Mouse (Mus musculus) MEL (cell line): ENCODE results near the gene Cdh13. TPM values are rescaled to one million over a fixed set of nuclear protein-coding genes. Genes with fewer than 3 reads are reported as not detected.

Source experiments
- DNase-seq: peaks from one replicate; pipeline ENCODE4 v3.0.0; 2011; ENCODE audit warnings: low read depth, low spot score
- H3K27ac ChIP-seq: 2 replicates; pipeline ENCODE4 v1.5.1; 2012; ENCODE audit warnings: low read depth, mild to moderate bottlenecking, control low read depth, low read length, moderate library complexity; ENCODE audit not compliant: control insufficient read depth
- H3K27me3 ChIP-seq, 2 experiments: fragments of 150-350 bp in 1 of 2; sonication (generic) in 1 of 2; 2 replicates each; pipeline ENCODE4 v1.6.1; 2012; ENCODE audit warnings: low read length in 2 of 2, mild to moderate bottlenecking in 2 of 2, improper control_type of control experiment in 1 of 2, moderate library complexity in 1 of 2; ENCODE audit not compliant: insufficient read depth in 2 of 2, control insufficient read depth in 1 of 2
- H3K36me3 ChIP-seq, 2 experiments: 2 replicates each; pipeline ENCODE4 v1.6.1; 2012 to 2014; ENCODE audit warnings: low read length in 2 of 2, improper control_type of control experiment in 1 of 2, inconsistent platforms in 1 of 2, mild to moderate bottlenecking in 1 of 2; ENCODE audit not compliant: insufficient read depth in 2 of 2, control insufficient read depth in 1 of 2
- H3K4me1 ChIP-seq, 2 experiments: fragments of 150-350 bp in 1 of 2; sonication (generic) in 1 of 2; 2 replicates each; pipeline ENCODE4 v1.6.1; 2012; ENCODE audit warnings: low read length in 2 of 2, improper control_type of control experiment in 1 of 2, mild to moderate bottlenecking in 1 of 2; ENCODE audit not compliant: insufficient read depth in 2 of 2, control insufficient read depth in 1 of 2
- H3K4me3 ChIP-seq, 2 experiments: fragments of 150-350 bp in 1 of 2; sonication (generic) in 1 of 2; 2 replicates each; pipeline ENCODE4 v1.5.1; 2012; ENCODE audit warnings: low read depth in 2 of 2, low read length in 2 of 2, mild to moderate bottlenecking in 2 of 2, moderate library complexity in 2 of 2, control low read depth in 1 of 2, improper control_type of control experiment in 1 of 2; ENCODE audit not compliant: control insufficient read depth in 1 of 2, insufficient read depth in 1 of 2
- H3K79me2 ChIP-seq: 2 replicates; pipeline ENCODE4 v1.6.1; 2012; ENCODE audit warnings: mild to moderate bottlenecking, low read length, moderate library complexity; ENCODE audit not compliant: control insufficient read depth, poor library complexity, insufficient read depth
- H3K9ac ChIP-seq: 2 replicates; pipeline ENCODE4 v1.6.1; 2012; ENCODE audit warnings: low read depth, mild to moderate bottlenecking, control low read depth, low read length, moderate library complexity; ENCODE audit not compliant: control insufficient read depth, poor library complexity, severe bottlenecking
- H3K9me3 ChIP-seq: fragments of 150-350 bp; sonication (generic); replicated peaks from 2 replicates; pipeline ENCODE4 v1.6.1; 2012; ENCODE audit warnings: mild to moderate bottlenecking, low read length, improper control_type of control experiment, moderate library complexity; ENCODE audit not compliant: insufficient read depth
- BHLHE40 ChIP-seq: IDR thresholded peaks from 2 replicates; pipeline ENCODE4 v1.6.1; 2012; ENCODE audit warnings: low read depth, mild to moderate bottlenecking, inconsistent platforms, low read length, improper control_type of control experiment, borderline replicate concordance
- CHD1 ChIP-seq: IDR thresholded peaks from 2 replicates; pipeline ENCODE4 v1.6.1; 2012; ENCODE audit warnings: low read depth, mild to moderate bottlenecking, inconsistent platforms, low read length, improper control_type of control experiment
- CHD2 ChIP-seq: IDR thresholded peaks from 2 replicates; pipeline ENCODE4 v1.6.1; 2011; ENCODE audit warnings: low read length, improper control_type of control experiment
- CTCF ChIP-seq, 3 experiments: IDR thresholded peaks in 2 of 3; conservative IDR thresholded peaks in 1 of 3; 2 replicates each; pipeline ENCODE4 v1.5.1; 2011 to 2012; ENCODE audit warnings: low read length in 3 of 3, low read depth in 2 of 3, mild to moderate bottlenecking in 2 of 3, improper control_type of control experiment in 1 of 3, inconsistent platforms in 1 of 3, mixed read lengths in 1 of 3, moderate library complexity in 1 of 3; ENCODE audit not compliant: control insufficient read depth in 1 of 3, insufficient read depth in 1 of 3, poor library complexity in 1 of 3, severe bottlenecking in 1 of 3
- ELF1 ChIP-seq: IDR thresholded peaks from 2 replicates; pipeline ENCODE4 v1.6.1; 2014; ENCODE audit warnings: low read depth, mild to moderate bottlenecking, inconsistent platforms, low read length, improper control_type of control experiment, moderate library complexity
- ETS1 ChIP-seq: IDR thresholded peaks from 2 replicates; pipeline ENCODE4 v1.6.1; 2012; ENCODE audit warnings: low read depth, mild to moderate bottlenecking, inconsistent platforms, low read length, improper control_type of control experiment, moderate library complexity
- GABPA ChIP-seq: IDR thresholded peaks from 2 replicates; pipeline ENCODE4 v1.6.1; 2012; ENCODE audit warnings: low read depth, mild to moderate bottlenecking, inconsistent platforms, low read length, improper control_type of control experiment, moderate library complexity
- JUND ChIP-seq: IDR thresholded peaks from 2 replicates; pipeline ENCODE4 v1.6.1; 2011; ENCODE audit warnings: low read depth, mild to moderate bottlenecking, improper control_type of control experiment, low read length
- KAT2A ChIP-seq: conservative IDR thresholded peaks from 2 replicates; pipeline ENCODE4 v1.6.1; 2012; ENCODE audit warnings: low read depth, low read length, improper control_type of control experiment, inconsistent platforms
- MEF2A ChIP-seq: IDR thresholded peaks from 2 replicates; pipeline ENCODE4 v1.6.1; 2014; ENCODE audit warnings: low read depth, mild to moderate bottlenecking, inconsistent platforms, low read length, improper control_type of control experiment; ENCODE audit not compliant: poor library complexity, insufficient replicate concordance, severe bottlenecking; ENCODE audit errors: extremely low read depth
- POLR2A ChIP-seq, 2 experiments: IDR thresholded peaks; 2 replicates each; pipeline ENCODE4 v1.6.1; 2011 to 2012; ENCODE audit warnings: low read length in 2 of 2, mild to moderate bottlenecking in 2 of 2, control low read depth in 1 of 2, improper control_type of control experiment in 1 of 2, low read depth in 1 of 2, moderate library complexity in 1 of 2; ENCODE audit not compliant: control insufficient read depth in 1 of 2, insufficient read depth in 1 of 2, poor library complexity in 1 of 2
- POLR2AphosphoS2 ChIP-seq: IDR thresholded peaks from 2 replicates; pipeline ENCODE4 v1.6.1; 2011; ENCODE audit warnings: low read length, improper control_type of control experiment
- RCOR1 ChIP-seq: IDR thresholded peaks from 2 replicates; pipeline ENCODE4 v1.6.1; 2012; ENCODE audit warnings: low read depth, mild to moderate bottlenecking, inconsistent platforms, low read length, improper control_type of control experiment
- SIN3A ChIP-seq: IDR thresholded peaks from 2 replicates; pipeline ENCODE4 v1.6.1; 2012; ENCODE audit warnings: low read length, improper control_type of control experiment, inconsistent platforms
- TAL1 ChIP-seq: IDR thresholded peaks from 2 replicates; pipeline ENCODE4 v1.6.1; 2012; ENCODE audit warnings: mild to moderate bottlenecking, inconsistent platforms, low read length, moderate library complexity, mixed read lengths
- TBP ChIP-seq: IDR thresholded peaks from 2 replicates; pipeline ENCODE4 v1.8.0; 2011; ENCODE audit warnings: low read depth, low read length, improper control_type of control experiment
- UBTF ChIP-seq: IDR thresholded peaks from 2 replicates; pipeline ENCODE4 v1.6.1; 2012; ENCODE audit warnings: low read depth, mild to moderate bottlenecking, inconsistent platforms, low read length, improper control_type of control experiment, moderate library complexity, borderline replicate concordance; ENCODE audit not compliant: insufficient read depth
- USF2 ChIP-seq, 2 experiments: IDR thresholded peaks; 2 replicates each; pipeline ENCODE4 v1.6.1; 2011 to 2012; ENCODE audit warnings: improper control_type of control experiment in 2 of 2, low read length in 2 of 2, borderline replicate concordance in 1 of 2, inconsistent platforms in 1 of 2, low read depth in 1 of 2, mild to moderate bottlenecking in 1 of 2; ENCODE audit not compliant: insufficient read depth in 1 of 2
- ZC3H11A ChIP-seq: IDR thresholded peaks from 2 replicates; pipeline ENCODE4 v1.6.1; 2012; ENCODE audit warnings: low read depth, mild to moderate bottlenecking, inconsistent platforms, low read length, improper control_type of control experiment
- ZMIZ1 ChIP-seq: IDR thresholded peaks from 2 replicates; pipeline ENCODE4 v1.6.1; 2012; ENCODE audit warnings: low read depth, mild to moderate bottlenecking, inconsistent platforms, low read length, improper control_type of control experiment, moderate library complexity
- ZNF384 ChIP-seq: IDR thresholded peaks from 2 replicates; pipeline ENCODE4 v1.6.1; 2012; ENCODE audit warnings: low read depth, mild to moderate bottlenecking, inconsistent platforms, low read length, improper control_type of control experiment
- polyA plus RNA-seq, 2 experiments: library from polyadenylated mRNA; stranded (reverse) in 1 of 2; unstranded in 1 of 2; fragments of >175 nt in 1 of 2; fragments of >200 nt in 1 of 2; gene quantifications; 2 replicates each; pipeline versions ENCODE4 v1.2.1 to v1.2.4; 2012; ENCODE audit warnings: low replicate concordance in 2 of 2, low read depth in 1 of 2; ENCODE audit not compliant: insufficient read length in 2 of 2, insufficient read depth in 1 of 2, missing spikeins in 1 of 2
- total RNA-seq: library from RNA; depleted of rRNA; stranded (reverse); fragments of 300-350 nt; gene quantifications from 2 replicates; pipeline ENCODE4 v1.2.3, GENCODE M21; 2012

Gene Cdh13
- total and polyA plus RNA-seq, 3 experiments, result not detected

GRCm38 (mm10) chr8:119085022-119085421 is 801.5 kb downstream of the Cdh13 start:
- Histone ChIP-seq H3K4me1 (no peaks in the 10 kb centered on the region), H3K36me3 (no peaks in the 10 kb centered on the region), H3K9ac (no peak overlapping the region), H3K79me2 (no peaks in the 10 kb centered on the region), H3K4me3 (no peak overlapping the region), H3K9me3 (no peaks in the 10 kb centered on the region), H3K27ac (no peak overlapping the region), H3K27me3 (no peaks in the 10 kb centered on the region)
- no peak for DNase-seq
- TF ChIP-seq KAT2A, result no peak

GRCm38 (mm10) chr8:119098261-119098660 is 814.7 kb downstream of the Cdh13 start:
- TF ChIP-seq UBTF (no peak), TAL1 (no peak), ZMIZ1 (no peak), BHLHE40 (no peak), SIN3A (no peak), RCOR1 (no peak), JUND (no peak), USF2 (IDR thresholded peaks at IDR 0.05; ENCODE audit: borderline replicate concordance in 1 of 2, insufficient read depth in 1 of 2, low read depth in 1 of 2, low read length in 2 of 2) (no peak), TBP (no peak), GABPA (no peak), ZNF384 (no peak), ZC3H11A (no peak), POLR2AphosphoS2 (no peak), CHD1 (no peak)
- Histone ChIP-seq H3K4me1 (no peaks in the 10 kb centered on the region), H3K79me2 (no peaks in the 10 kb centered on the region), H3K36me3 (no peaks in the 10 kb centered on the region), H3K4me3 (no peak overlapping the region), H3K27me3 (no peaks in the 10 kb centered on the region), H3K9ac (no peak overlapping the region), H3K9me3 (no peaks in the 10 kb centered on the region), H3K27ac (no peak overlapping the region)
- DNase-seq, result no peak

- DNase-seq, result no peak
- H3K9ac ChIP-seq, result no peak overlapping the region
- no peak overlapping the region for H3K27ac ChIP-seq
- H3K36me3 ChIP-seq, result no peaks in the 10 kb centered on the region
- TF ChIP-seq MEF2A, result no peak
- TF ChIP-seq POLR2A (IDR thresholded peaks at IDR 0.05; ENCODE audit: control insufficient read depth in 1 of 2, insufficient read depth in 1 of 2, low read depth in 1 of 2, low read length in 2 of 2, poor library complexity in 1 of 2), result no peak
- TF ChIP-seq ETS1, result no peak
- TF ChIP-seq CHD2, result no peak
- TF ChIP-seq SIN3A, result no peak
- no peak for TF ChIP-seq ELF1
- no peak for TF ChIP-seq POLR2AphosphoS2
- no peak for TF ChIP-seq TBP
- no peak for TF ChIP-seq TAL1
- no peak for TF ChIP-seq CTCF (IDR thresholded peaks at IDR 0.05 in 2 of 3, conservative IDR thresholded peaks at IDR 0.05 in 1 of 3; ENCODE audit: control insufficient read depth in 1 of 3, insufficient read depth in 1 of 3, low read depth in 2 of 3, low read length in 3 of 3, poor library complexity in 1 of 3, severe bottlenecking in 1 of 3)
- no peak overlapping the region for H3K4me3 ChIP-seq
- H3K79me2 ChIP-seq, result no peaks in the 10 kb centered on the region
- no peaks in the 10 kb centered on the region for H3K27me3 ChIP-seq
- no peaks in the 10 kb centered on the region for H3K4me1 ChIP-seq
- no peaks in the 10 kb centered on the region for H3K9me3 ChIP-seq
Observed at GRCm38 (mm10) chr8:119102871-119103270, 819.3 kb downstream of the Cdh13 start.
